8 mouse cellular contexts compared by ENCODE assay signal in the genomic region with DNA sequence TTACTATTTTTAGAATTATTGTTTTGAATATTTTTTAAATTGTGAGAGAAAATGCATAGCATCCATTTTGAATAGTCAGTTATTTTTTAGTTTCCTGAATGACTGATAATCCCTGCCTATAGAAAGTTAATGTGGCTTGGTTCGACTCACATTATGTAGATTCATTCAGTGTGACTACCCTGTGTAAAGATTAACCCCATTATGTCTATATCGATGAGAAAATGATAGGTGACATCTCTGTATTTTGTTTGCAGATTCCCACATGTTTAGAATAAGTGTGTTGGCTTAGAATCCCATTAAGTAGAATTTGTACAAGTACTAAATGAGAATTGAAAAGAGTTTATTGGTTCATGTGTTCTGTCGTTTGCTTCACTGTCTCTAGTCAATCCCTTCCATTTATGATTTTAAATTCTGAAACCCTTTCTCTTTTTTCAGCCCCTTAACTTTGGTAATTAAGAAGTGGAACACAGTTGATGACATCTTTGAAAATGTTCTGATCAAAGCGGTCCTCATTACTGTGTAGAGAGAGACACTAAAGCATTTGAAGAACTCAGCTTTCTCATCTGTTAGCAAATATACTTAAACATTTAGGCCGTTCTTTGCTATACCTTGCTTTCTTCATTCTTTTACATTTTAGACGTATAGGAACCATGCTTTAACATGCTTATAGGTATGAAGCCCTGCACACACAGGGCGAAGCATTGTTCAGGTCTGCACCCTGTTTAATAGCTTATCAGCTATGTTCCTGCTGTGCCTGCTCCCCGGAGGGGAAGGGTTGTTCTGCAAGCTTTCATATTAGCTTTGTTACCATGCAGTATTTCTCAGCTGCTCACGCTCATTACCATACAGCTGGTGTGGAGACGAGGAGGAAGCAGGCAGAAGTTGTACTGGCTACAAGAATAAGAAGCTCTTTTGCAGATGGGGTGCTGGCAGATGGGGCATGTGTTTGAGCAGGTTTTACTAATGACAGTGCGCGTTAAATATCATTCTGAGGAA.
A peak's percentile ranks its signal among the peaks of the same experiment; 100 is the strongest.
DNase-seq lines count a peak whose midpoint lies in the region; ATAC-seq lines count a peak whose summit lies in the region.

No protein-coding gene starts in this region.

- no peaks in the 10 kb centered on the region for H3K36me3 ChIP-seq in forebrain, embryonic 11.5 days (ENCODE audit: control insufficient read depth, insufficient read depth, low read length)
- no peaks in the 10 kb centered on the region for H3K36me3 ChIP-seq in neural tube, embryonic 14.5 days (ENCODE audit: control insufficient read depth, insufficient read depth, low read length)

- no peaks in the 10 kb centered on the region for H3K9me3 ChIP-seq in forebrain, embryonic 11.5 days (ENCODE audit: control insufficient read depth, low read length)
- no peaks in the 10 kb centered on the region for H3K9me3 ChIP-seq in neural tube, embryonic 14.5 days (ENCODE audit: control insufficient read depth, low read length)

- H3K9ac ChIP-seq in forebrain, embryonic 11.5 days (ENCODE audit: low read length): no peak overlapping the region; the same call in 1 of the 2 replicates
- no peak overlapping the region for H3K9ac ChIP-seq in neural tube, embryonic 14.5 days (replicated peaks; ENCODE audit: low read depth, low read length)

- no peak overlapping the region for H3K4me2 ChIP-seq in forebrain, embryonic 11.5 days (ENCODE audit: low read depth, low read length, severe bottlenecking)
- no peak overlapping the region; the same call in 1 of the 2 replicates for H3K4me2 ChIP-seq in neural tube, embryonic 14.5 days (ENCODE audit: low read depth, low read length)

- WGBS in forebrain, embryonic 11.5 days: 43% methylated on average over 12 of the region's 12 CpGs
- 29% methylated on average over 12 of the region's 12 CpGs for WGBS in neural tube, embryonic 14.5 days

- H3K4me1 ChIP-seq in forebrain, embryonic 11.5 days (replicated peaks; ENCODE audit: control insufficient read depth, insufficient read depth, low read length): 0 out of 2 replicates have a peak, but pooled peaks cover 3% of the 10 kb centered on the region
- H3K4me1 ChIP-seq in neural tube, embryonic 14.5 days (ENCODE audit: control insufficient read depth, insufficient read depth, low read length): peaks cover 6% of the 10 kb centered on the region

- peak overlapping the region; percentile 85 for H3K27ac ChIP-seq in forebrain, embryonic 11.5 days (ENCODE audit: low read depth, low read length)
- peak overlapping the region; percentile 66 for H3K27ac ChIP-seq in neural tube, embryonic 14.5 days (ENCODE audit: low read depth, low read length)

- no peaks in the 10 kb centered on the region for H3K27me3 ChIP-seq in forebrain, embryonic 11.5 days (ENCODE audit: control insufficient read depth, insufficient read depth, low read length)
- H3K27me3 ChIP-seq in neural tube, embryonic 14.5 days (ENCODE audit: control insufficient read depth, insufficient read depth, low read length): no peaks in the 10 kb centered on the region

- peak; percentile 92 for ATAC-seq in forebrain, embryonic 11.5 days (replicated peaks; ENCODE audit: low FRiP score)
- peak; percentile 89 for ATAC-seq in neural tube, embryonic 14.5 days (ENCODE audit: low read depth)

- H3K4me3 ChIP-seq in forebrain, embryonic 11.5 days (ENCODE audit: low read depth, low read length): no peak overlapping the region
- H3K4me3 ChIP-seq in neural tube, embryonic 14.5 days (ENCODE audit: low read depth, low read length): no peak overlapping the region

- DNase-seq in layer of hippocampus, adult 18-20 months (ENCODE audit: low spot score in 2 of 2): peak; percentile 46 to 62
- no peak for DNase-seq in layer of hippocampus, postnatal 25 days (ENCODE audit: extremely low spot score in 1 of 2, low spot score in 1 of 2)
- DNase-seq in forebrain, embryonic 11.5 days (ENCODE audit: low spot score): peak; percentile 64
- DNase-seq in layer of hippocampus, postnatal 10 days (ENCODE audit: low spot score in 2 of 2): peak; percentile 25 to 32
- no peak for DNase-seq in thymus, postnatal 14 days
- no peak for DNase-seq in c-Kit-positive CD71-positive TER-119-positive erythroid progenitor cells, embryonic 14.5 days (ENCODE audit: low spot score)
- DNase-seq in urinary bladder, adult 2 months (ENCODE audit: low spot score): no peak

Comparison
In these comparisons a context has a peak if more than half of its experiments do, and no peak if none do; other contexts are left out.
1. DNase-seq: peak in layer of hippocampus, adult 18-20 months (2 of 2), forebrain, embryonic 11.5 days (single experiment) and layer of hippocampus, postnatal 10 days (2 of 2); none in layer of hippocampus, postnatal 25 days (0 of 2), thymus, postnatal 14 days (single experiment), c-Kit-positive CD71-positive TER-119-positive erythroid progenitor cells, embryonic 14.5 days (single experiment) and urinary bladder, adult 2 months (single experiment).